Mouse (Mus musculus) CD4-positive, CD25-positive, alpha-beta regulatory T cell, adult 4 months (primary cell): Measurements from ENCODE around the gene Gm11985. TPM values are rescaled to one million over a fixed set of nuclear protein-coding genes. Genes with fewer than 3 reads are reported as not detected.

Experiments used
- ATAC-seq: one replicate; pipeline ENCODE4 v1.8.0; 2017
- polyA plus RNA-seq, 2 experiments: library from polyadenylated mRNA; unstranded; fragments of 100-300 nt; shearing (Covaris generic); gene quantifications; one replicate each; pipeline ENCODE4 v1.2.1; 2017

Gene Gm11985
- polyA plus RNA-seq, 2 experiments from 2014 or later = not detected

DNA sequence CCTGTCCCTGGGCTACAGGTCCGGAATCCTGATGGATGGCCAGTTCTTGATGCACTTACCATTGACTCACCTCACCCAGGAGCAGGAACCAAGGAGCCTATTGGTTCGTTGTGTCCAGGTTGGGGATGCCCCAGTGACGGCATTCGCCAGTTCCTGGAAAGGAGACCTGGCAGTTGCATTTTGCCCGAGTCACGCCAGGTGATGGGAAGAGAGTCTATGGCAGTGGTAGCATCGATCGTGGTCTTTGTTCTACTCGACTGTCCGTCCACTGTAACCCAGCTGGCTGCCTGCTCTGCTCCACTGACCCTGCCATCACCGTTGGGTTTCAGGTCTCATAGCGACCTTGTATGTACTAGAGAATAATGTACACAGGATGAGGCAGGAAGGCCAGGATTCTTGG is 36.0 kb downstream of the Gm11985 start:
- ATAC-seq = no peak

DNA sequence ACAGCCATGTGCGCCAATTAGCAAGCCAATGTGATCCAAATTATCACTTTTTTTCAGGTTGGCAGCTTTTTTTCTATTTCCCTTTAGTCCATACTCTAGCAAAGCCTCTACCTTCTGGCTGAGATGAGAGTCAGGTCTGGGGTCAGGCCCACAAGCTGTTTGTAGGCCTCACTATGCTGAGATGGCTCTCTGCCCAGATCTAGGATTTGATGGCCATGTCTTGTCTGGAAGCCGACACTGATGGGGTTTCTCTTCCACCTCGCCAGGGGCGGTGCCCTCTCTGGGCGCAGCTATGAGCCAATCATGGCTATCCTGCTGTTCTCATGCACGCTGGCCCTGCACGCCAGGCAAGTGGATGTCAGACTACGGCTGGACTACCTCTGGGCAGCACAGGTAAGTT is 37.9 kb downstream of the Gm11985 start:
- no peak for ATAC-seq

DNA sequence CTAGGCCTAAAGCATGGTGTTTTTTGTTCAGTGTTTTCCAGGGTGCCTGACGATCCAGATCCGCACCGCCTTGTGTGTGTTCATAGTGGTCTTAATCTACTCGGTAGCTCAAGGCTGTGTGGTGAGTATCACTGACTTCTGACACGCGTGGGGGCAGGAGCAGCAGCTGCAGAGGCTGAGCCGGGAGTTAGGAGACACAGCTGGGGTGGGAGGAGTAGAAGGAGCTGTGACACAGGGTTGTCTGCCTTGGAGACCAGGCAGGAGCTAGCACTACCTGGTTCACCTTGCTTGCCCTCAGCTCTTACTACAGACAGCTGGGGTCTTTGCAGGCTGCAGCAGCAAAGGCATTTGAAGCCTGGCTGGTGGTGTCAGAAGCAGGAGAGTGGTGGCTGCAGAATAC is 38.9 kb downstream of the Gm11985 start:
- no peak for ATAC-seq

DNA sequence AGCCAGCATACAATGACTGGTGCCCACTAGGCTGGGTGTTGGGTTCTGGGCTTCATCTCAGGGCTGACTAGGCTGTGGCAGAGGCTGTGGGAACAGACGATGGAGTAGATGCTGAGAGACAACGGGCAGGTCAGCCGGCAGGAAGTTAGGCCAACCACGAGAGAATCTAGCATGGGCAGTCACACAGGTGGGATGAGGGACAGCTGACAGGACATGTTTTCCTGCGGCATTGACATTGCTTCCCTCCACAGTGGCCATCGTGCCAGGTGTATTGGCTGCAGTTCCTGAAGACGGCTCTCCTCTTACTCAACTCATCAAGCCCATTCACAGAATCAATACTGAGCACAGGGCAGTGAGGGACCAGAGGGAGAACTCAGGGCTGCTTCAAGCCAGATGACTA is 40.4 kb downstream of the Gm11985 start:
- no peak for ATAC-seq

DNA sequence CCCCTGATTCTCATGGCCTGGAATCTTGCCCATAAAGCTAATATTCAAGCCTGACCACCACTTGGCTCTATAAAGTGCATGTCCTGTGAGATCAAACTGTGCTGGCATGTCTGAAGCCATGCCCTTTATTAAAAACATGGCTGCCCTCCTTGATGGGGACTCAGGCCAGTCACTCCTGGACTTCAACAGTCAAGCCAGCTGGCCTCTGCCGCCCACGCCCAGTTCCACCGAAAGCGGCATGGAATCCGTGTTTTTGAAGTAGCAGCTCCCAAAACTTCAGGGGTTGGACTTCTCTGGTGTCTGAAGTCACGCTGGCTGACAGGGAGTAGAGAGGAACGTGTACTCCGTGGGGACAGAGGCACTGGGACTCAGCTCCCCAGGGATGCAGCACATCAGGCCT is 40.8 kb downstream of the Gm11985 start:
- no peak for ATAC-seq

DNA sequence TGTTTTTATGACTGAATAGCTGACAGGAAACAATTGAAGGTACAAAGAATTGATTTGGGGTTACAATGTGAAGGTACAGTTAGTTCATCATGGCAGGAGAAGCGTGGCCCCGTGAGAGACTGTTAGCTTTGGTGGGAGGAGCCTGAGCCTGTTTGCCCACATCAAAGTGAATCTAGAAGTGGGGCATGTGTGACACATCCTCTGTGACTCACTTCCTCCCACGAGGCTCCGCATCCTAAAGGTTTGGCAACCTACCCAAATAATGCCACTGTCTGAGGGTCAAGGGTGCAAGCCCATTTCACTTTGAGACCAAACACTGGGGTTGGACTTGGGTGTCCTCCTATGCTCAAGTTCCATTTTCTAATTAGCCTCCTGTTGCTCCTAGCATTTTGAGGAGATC is 43.1 kb downstream of the Gm11985 start:
- ATAC-seq = peak; percentile 99

DNA sequence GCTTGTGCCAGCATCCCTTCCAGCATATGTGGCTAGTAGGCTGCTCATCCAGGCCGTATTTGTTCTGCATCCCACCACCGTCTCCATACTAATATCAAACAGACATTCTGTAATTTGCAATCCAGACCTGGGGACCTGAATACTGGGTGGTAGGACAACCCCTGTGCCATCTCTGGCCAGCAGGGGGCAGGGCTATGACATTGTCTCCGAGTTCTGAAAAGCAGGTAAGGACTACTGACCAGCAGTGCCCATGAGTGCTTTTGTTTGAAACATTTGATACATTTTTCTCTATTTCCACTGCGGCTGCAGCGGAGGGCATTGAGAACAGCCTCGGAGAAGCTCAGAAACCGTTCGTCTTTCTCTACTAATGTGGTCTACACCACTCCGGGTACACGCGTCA is 44.0 kb downstream of the Gm11985 start:
- ATAC-seq = no peak

DNA sequence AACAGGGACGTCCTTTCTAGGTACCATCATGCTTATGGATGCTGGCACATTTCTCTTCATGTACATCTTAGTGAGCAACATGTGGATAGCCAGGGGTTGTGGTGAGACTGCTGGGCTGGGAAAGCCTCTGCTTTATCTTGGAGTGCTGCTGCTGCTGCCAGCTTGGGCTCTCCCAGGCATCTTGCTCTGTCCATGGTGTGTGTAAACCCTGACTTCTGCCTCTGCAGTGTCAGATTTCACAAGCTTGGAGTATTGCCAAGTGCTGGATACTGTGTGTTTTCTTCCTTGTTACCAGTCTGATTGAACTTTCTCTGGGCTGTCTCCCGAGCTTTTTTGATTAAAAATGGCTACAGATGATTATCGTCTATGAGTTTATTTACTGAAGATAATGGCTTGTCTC is 45.6 kb downstream of the Gm11985 start:
- ATAC-seq = no peak

DNA sequence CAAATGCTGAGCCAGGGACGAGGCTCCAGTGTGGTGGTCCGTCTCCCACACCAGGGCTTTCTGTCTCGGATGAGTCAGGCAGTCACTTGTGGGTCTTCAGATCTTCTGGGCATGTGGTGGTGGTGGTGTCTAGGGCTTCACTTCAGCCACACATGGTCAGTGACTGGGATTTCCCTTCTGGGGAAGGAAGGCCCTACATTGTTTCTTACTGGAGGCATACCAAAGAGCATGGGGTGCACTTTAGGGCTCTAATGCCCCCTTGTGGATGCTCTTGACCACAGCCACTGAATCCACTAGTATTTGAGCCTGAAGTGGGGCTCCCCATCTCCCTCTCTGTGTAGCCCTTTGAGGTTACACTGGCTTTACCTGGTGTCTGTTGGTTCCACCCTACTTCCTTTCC is 47.9 kb downstream of the Gm11985 start:
- no peak for ATAC-seq

DNA sequence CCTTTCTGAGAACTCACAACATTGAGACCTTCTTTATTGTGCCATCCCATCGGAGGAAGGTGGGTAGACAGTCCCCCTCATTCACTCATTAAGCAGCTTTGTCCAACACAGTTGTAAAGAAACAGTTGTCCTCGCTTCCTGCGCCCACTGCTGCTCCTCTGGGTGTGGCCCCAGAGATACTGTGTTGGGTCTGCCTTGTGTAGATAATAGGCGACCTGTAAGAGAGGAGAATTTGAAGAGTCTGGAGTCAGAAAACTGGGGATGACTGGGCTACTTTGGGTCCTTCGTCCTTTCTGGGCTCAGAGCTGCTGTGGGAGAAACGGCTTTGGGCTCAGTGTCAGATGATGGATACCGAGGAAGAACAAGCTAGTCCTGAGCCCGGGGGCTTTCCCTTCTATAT is 50.0 kb downstream of the Gm11985 start:
- ATAC-seq = no peak

DNA sequence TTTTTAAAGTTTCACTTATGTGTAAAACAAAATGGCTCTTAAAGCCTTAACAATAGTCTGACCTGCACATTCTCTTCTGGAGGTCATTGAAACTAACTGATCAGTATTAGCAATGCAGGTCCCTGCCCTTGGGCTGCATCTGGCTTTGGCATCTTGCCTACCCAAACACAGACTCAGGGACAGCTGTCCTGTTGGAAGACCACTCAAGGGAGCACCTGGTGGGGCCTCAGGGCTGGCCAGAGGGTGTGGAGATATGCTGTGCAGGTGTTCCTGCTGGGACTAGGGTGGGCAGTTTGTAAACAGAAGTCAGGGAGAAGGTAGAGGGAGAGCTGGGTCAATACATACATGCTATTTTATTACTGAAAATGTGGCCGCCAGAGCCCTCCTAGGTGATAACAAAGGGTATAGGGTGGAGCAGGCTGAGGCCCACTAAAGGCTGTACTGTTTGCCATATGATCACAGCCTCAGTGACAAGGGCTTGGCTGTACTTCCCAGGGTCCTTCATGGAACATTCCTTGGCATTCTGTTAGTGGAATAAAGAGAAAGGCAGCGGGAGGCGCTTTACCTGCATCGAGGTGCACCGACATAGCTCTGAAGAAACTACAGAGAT is 52.0 kb downstream of the Gm11985 start:
- no peak for ATAC-seq

DNA sequence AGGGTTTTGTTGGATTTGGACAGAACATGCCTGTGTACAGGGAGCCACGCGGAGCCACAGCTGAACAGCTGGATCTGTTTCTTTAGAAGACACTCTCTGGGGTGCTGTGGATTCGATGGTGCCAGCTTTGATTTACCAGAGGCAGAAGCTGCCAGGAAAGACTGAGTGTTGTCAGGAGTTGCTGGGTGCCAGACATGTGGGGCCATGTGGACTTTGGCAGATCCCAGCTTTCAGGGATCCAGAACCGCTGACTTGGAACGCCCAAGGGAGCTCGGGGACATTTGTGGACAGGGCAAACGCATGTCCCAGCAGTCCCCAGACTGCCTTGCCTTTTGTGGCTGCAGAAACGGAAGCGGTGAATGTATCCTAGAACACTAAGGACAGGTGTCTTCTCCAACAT is 52.6 kb downstream of the Gm11985 start:
- ATAC-seq = no peak

DNA sequence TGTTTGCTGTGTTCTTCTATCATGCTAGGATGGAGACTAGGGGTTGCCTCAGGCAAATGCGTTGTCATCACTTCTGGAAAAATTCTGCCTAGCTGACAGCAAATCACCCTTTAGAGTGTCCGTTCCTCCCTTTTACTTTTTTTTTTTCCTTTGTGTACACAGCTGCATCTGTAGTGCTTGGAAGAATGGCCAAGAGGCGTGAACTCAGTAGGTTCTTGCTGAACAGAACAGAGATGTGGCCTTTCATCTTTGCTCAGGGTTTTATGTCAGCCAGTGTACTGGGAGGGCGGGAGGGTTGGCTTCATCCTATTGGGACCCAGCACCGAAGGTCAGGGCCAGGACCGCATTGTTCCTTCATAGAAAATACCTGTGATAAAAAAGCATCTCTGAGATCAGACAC is 53.1 kb downstream of the Gm11985 start:
- ATAC-seq = no peak

DNA sequence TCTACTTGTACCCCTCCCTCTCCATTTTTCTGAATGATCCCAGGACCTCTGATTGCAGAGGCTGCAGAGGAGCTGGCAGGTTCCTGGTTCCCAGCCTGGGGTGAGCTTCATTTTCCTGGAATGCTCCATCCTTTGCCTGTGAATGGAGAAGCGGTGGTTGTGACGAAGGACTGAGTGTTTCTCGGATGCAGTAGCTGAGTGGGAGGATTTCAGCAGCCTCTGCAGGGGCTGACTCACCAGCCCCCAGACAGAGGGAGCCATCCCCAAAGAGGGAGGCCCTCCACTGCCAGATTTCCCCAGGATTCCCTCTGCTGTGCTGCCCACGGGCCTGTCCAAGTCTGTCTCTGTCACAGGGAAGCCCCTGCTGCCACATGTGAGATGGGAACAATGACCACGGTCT is 54.0 kb downstream of the Gm11985 start:
- ATAC-seq = no peak

DNA sequence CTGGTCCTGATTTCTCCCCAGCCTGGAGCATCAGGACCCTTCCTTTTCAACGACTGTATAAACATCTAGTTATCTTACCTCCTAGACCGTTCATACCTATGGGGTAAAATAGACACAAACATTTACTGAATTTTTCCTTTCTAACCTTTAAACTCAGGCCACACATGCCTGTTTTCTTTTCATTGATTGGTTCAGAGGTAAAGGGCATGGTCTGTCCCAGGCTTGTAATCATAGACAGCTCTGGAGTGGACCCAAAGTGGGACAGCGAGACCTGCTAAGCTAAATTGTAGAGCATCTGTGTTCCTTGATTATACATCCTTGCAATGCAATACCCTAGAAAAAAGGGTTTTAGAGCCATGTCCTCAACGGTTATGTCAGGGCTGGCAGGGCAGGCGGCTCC is 54.6 kb downstream of the Gm11985 start:
- no peak for ATAC-seq

Other genes with a start within 250 kb of the Gm11985 start
- gene Adcy1, start 125.1 kb downstream of the Gm11985 start, polyA plus RNA-seq = not detected
- not detected for gene Igfbp1, start 9.2 kb upstream of the Gm11985 start, polyA plus RNA-seq
- not detected for gene Igfbp3, start 25.4 kb upstream of the Gm11985 start, polyA plus RNA-seq